Mouse (Mus musculus) lung, postnatal 0 days (tissue): ENCODE measurements around the gene Hspb1. TPM values are rescaled to one million over a fixed set of nuclear protein-coding genes. Genes with fewer than 3 reads are reported as not detected.
A peak's percentile ranks its signal among the peaks of the same experiment; 100 is the strongest.

Experiments
- ATAC-seq: fragments of 200-750 bp; cut with Nextera tagmentation; 2 replicates; pipeline ENCODE4 v1.8.0; 2017; ENCODE audit warnings: moderate library complexity
- DNase-seq: peaks from one replicate; pipeline ENCODE4 v3.0.0-alpha.2; 2016; ENCODE audit warnings: low spot score
- H3K27ac ChIP-seq: fragments of 300-500 bp; sonication (generic); 2 replicates; pipeline ENCODE4 v1.5.1; 2014; ENCODE audit warnings: antibody characterized with exemption, mild to moderate bottlenecking, low read length, mixed read lengths
- H3K27me3 ChIP-seq: fragments of 300-500 bp; sonication (generic); replicated peaks from 2 replicates; pipeline ENCODE4 v1.6.1; 2014; ENCODE audit warnings: low read length, mixed read lengths; ENCODE audit not compliant: insufficient read depth
- H3K36me3 ChIP-seq: fragments of 300-500 bp; sonication (generic); 2 replicates; pipeline ENCODE4 v1.6.1; 2014; ENCODE audit warnings: low read length, mixed read lengths; ENCODE audit not compliant: insufficient read depth
- H3K4me1 ChIP-seq: fragments of 300-500 bp; sonication (generic); 2 replicates; pipeline ENCODE4 v1.6.1; 2014; ENCODE audit warnings: antibody characterized with exemption, low read depth, low read length, mixed read lengths; ENCODE audit not compliant: insufficient read depth
- H3K4me2 ChIP-seq: fragments of 300-500 bp; sonication (generic); replicated peaks from 2 replicates; pipeline ENCODE4 v1.6.1; 2014; ENCODE audit warnings: low read depth, mild to moderate bottlenecking, low read length, moderate library complexity, mixed read lengths
- H3K4me3 ChIP-seq: fragments of 300-500 bp; sonication (generic); 2 replicates; pipeline ENCODE4 v1.5.1; 2014; ENCODE audit warnings: low read depth, low read length
- H3K9ac ChIP-seq: fragments of 300-500 bp; sonication (generic); replicated peaks from 2 replicates; pipeline ENCODE4 v1.6.1; 2014; ENCODE audit warnings: low read depth, mild to moderate bottlenecking
- H3K9me3 ChIP-seq: fragments of 300-500 bp; sonication (generic); 2 replicates; pipeline ENCODE4 v1.6.1; 2016; ENCODE audit warnings: low read length, mixed read lengths
- CTCF ChIP-seq: IDR thresholded peaks from 2 replicates; pipeline ENCODE4 v1.5.1; 2016; ENCODE audit warnings: antibody characterized with exemption, mild to moderate bottlenecking
- EP300 ChIP-seq: IDR thresholded peaks from 2 replicates; pipeline ENCODE4 v1.6.1; 2016; ENCODE audit warnings: antibody characterized with exemption, mild to moderate bottlenecking, control low read depth
- WGBS: fragments of 180-500 bp; shearing (Covaris S2); extraction: QIAGEN DNeasy Blood & Tissue Kit; methylation state at CpG from one replicate; pipeline ENCODE4 v1.1.7; 2014; 5-methylcytosine and 5-hydroxymethylcytosine counted together
- polyA plus RNA-seq: library from polyadenylated mRNA; unstranded; fragments of >200 nt; fragmentation: Nextera tagmentation; extraction: Ambion mirVana; gene quantifications from 2 replicates; pipeline ENCODE4 v1.2.1, GENCODE M21; 2015

Gene Hspb1
- polyA plus RNA-seq, 1 experiment from 2014 or later, result 248 TPM

DNA sequence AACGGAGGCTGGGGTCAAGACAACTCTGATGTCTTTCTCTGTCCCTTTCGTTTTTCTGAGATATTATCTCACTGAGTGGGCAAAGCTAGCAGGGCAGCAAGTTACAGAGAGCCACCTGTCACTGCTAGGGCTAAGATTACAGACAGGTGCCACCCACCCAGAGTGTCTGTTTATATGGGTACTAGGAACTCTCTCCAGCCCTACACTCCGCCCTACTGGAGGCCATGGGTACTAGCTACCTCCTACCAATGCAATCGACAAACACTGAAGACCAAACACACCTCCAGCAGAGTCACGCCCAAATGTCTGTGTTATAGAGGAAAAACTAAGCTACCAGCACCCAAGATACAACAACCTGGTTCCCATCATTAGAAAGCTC, 30.3 kb downstream of the Hspb1 start:
- Histone ChIP-seq H3K27me3 (no peaks in the 10 kb centered on the region), H3K36me3 (peaks cover 16% of the 10 kb centered on the region; the same call in 1 of the 2 replicates), H3K4me3 (no peak overlapping the region), H3K4me1 (peaks cover 17% of the 10 kb centered on the region; the same call in 1 of the 2 replicates), H3K4me2 (no peak overlapping the region), H3K27ac (no peak overlapping the region), H3K9me3 (no peaks in the 10 kb centered on the region), H3K9ac (no peak overlapping the region)
- ATAC-seq (no peak), DNase-seq (no peak)
- WGBS, result 91% methylated on average over 5 of the region's 5 CpGs
- TF ChIP-seq CTCF, result no peak
- no peak for TF ChIP-seq EP300

DNA sequence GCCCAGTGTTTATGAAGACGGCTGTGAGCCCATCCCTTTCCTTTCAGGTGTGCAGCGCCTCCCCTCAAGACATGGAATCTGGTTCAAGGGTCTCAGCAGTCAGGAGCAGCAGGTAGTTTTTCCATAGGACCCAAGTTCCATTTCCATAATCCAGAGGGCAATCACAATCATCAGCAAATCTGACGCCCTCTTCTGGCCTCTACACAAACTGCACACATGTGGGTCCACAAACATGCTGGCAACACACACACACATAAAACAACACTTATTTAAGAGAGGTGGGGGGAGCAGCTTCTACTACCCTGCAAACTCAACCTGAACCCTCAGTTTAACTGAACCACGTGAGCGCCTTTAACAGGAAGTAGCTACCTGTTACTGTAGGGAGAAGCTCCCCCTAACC, 30.9 kb downstream of the Hspb1 start:
- Histone ChIP-seq H3K27me3 (no peaks in the 10 kb centered on the region), H3K4me3 (no peak overlapping the region), H3K9ac (no peak overlapping the region), H3K4me2 (no peak overlapping the region), H3K27ac (no peak overlapping the region), H3K4me1 (peaks cover 12% of the 10 kb centered on the region; the same call in 1 of the 2 replicates), H3K9me3 (no peaks in the 10 kb centered on the region), H3K36me3 (peaks cover 16% of the 10 kb centered on the region; the same call in 1 of the 2 replicates)
- ATAC-seq (no peak), DNase-seq (no peak)
- WGBS, result 89% methylated on average over 5 of the region's 5 CpGs
- TF ChIP-seq CTCF (peak; percentile 32; the same call in 1 of the 2 replicates), EP300 (no peak)

DNA sequence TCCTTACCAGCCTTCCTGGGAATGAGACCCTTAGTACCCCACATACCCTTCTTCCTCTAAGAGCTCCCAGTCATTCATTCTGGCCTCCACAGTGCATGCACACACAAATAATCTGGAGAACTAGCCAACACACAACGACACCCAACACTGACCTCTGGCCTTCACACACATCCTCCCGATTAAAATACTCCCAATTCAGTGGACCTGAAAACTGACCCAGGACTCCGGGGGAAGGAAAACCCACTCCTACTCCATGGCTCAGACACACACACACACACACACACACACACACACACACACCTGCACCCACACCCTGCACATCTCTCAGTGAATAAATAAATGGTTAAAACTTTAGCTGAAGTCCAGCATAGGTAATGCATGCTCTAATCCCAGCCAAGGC, 32.2 kb downstream of the Hspb1 start:
- Histone ChIP-seq H3K36me3 (peaks cover 16% of the 10 kb centered on the region; the same call in 1 of the 2 replicates), H3K27ac (no peak overlapping the region), H3K4me3 (no peak overlapping the region), H3K4me2 (no peak overlapping the region), H3K9me3 (no peaks in the 10 kb centered on the region), H3K27me3 (no peaks in the 10 kb centered on the region), H3K4me1 (peaks cover 5% of the 10 kb centered on the region; the same call in 1 of the 2 replicates), H3K9ac (no peak overlapping the region)
- no peak for ATAC-seq
- TF ChIP-seq CTCF, result no peak
- TF ChIP-seq EP300, result no peak
- WGBS, result 73% methylated on average over 3 of the region's 3 CpGs
- no peak for DNase-seq

- WGBS, result 93% methylated on average over 7 of the region's 7 CpGs
- Histone ChIP-seq H3K9ac (no peak overlapping the region), H3K4me3 (no peak overlapping the region), H3K27me3 (no peaks in the 10 kb centered on the region), H3K9me3 (no peaks in the 10 kb centered on the region), H3K4me1 (no peaks in the 10 kb centered on the region), H3K27ac (no peak overlapping the region), H3K4me2 (no peak overlapping the region), H3K36me3 (peaks cover 21% of the 10 kb centered on the region; the same call in 1 of the 2 replicates)
- ATAC-seq (no peak), DNase-seq (no peak)
- no peak for TF ChIP-seq CTCF
- TF ChIP-seq EP300, result no peak
Measured at GRCm38 (mm10) chr5:135923901-135924300, 36.2 kb downstream of the Hspb1 start.

DNA sequence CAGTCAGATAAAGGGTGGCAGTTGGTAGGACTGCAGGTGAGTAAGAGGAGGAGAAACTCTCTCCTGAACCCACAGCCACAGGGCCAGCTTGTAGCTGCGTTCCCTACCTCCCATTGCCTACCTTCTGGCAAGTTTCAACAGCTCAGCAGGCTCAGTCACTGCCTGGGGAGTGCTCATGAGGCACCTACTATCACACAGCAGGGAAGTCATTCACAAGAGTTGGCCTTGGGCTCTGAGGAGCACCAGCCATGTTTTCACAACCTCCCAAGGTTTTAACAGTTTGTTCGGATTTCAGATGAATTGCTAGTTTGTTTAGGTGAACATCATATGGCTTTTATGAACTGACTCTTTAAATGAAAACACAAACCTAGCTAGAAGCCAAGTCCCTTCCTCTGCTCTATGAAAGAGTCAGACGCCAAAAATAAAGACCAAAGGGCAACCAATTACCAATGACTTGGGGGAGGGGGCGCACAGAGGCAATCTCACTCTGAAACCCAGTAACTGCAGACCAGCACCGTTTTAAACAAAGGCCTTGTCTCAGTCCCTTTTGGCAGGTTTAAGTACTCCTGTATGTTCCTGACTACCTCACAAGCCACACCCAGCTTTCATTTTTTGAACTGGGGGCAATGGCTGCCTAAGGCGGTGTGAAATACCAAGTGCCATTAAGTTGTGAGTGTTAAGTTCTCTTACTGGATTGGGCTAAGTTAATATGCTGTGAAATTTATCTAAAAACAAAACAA, 42.1 kb downstream of the Hspb1 start:
- ATAC-seq (no peak), DNase-seq (no peak)
- no peak overlapping the region for H3K9ac ChIP-seq
- H3K4me2 ChIP-seq, result no peak overlapping the region
- no peak overlapping the region for H3K4me3 ChIP-seq
- no peaks in the 10 kb centered on the region; the same call in 1 of the 2 replicates for H3K4me1 ChIP-seq
- H3K36me3 ChIP-seq, result peaks cover 21% of the 10 kb centered on the region; the same call in 1 of the 2 replicates
- H3K27me3 ChIP-seq, result no peaks in the 10 kb centered on the region
- H3K9me3 ChIP-seq, result no peaks in the 10 kb centered on the region
- WGBS, result 77% methylated on average over 6 of the region's 6 CpGs
- TF ChIP-seq EP300, result no peak
- no peak for TF ChIP-seq CTCF
- H3K27ac ChIP-seq, result no peak overlapping the region

DNA sequence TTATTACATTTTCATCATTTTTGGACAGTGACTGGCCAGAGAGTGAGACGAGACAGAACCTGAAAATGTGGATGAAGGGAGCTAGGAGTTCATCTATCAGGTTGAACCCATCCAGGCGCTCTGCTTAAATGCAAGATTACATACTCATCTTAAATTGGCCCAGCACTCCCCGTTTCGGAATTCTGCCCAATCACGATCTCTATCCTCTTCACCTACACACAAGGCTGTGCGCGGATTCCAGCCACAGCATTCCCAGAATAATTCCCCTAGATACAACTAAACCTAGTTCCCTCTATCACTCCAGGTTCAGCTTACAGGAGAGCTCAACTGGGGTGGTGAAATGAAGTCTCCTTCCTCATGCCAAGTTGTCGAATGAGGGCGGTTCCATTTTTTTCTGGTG, 43.8 kb downstream of the Hspb1 start:
- 79% methylated on average over 9 of the region's 9 CpGs for WGBS
- H3K36me3 ChIP-seq, result peaks cover 21% of the 10 kb centered on the region; the same call in 1 of the 2 replicates
- no peak overlapping the region for H3K27ac ChIP-seq
- peaks cover 4% of the 10 kb centered on the region; the same call in 1 of the 2 replicates for H3K4me1 ChIP-seq
- no peak for ATAC-seq
- TF ChIP-seq CTCF (no peak), EP300 (no peak)
- no peak overlapping the region for H3K4me2 ChIP-seq
- H3K9ac ChIP-seq, result no peak overlapping the region
- H3K9me3 ChIP-seq, result no peaks in the 10 kb centered on the region
- DNase-seq, result no peak
- H3K4me3 ChIP-seq, result no peak overlapping the region
- no peaks in the 10 kb centered on the region for H3K27me3 ChIP-seq
